Mouse (Mus musculus): ENCODE data around the gene Rragc.
A peak's percentile ranks its signal among the peaks of the same experiment; 100 is the strongest.

Rragc gene

DNA sequence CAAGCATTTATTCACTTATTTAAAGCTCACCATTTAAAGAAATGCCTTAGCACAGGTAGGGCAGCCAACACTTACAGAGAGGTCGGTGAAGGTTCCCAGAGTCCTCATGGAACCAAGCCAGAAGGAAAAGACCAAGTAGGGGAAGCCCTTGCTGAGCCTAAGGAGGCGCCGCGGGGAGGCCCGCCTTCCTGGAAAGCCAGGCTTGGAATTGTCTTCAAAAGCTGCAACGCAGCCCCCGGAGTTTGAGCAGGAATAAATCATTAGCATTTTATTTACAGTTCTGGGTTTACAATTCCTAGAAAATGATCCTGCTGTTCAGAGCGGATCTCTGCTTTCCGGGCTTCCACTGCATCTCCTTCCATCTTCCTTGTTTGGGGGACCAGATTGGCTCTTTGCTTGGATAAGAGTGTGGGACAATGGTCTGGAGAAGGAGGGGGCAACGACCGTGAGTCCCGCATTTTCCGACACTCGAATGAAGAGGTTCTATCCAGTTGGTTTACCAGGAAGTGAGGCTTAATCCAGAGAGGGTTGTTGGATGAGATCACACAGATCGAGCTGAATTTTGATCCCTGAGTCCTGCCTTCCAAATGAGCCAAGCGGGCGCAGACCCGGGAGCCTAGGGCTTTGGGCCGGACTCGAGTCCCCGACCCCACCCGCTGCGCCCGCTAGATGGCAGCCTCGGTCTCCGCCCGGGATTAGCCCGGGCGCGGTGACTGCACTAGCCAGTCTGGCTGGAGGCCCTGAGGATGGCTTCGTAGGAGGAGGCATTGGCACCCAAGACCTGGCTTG is 39.7 kb downstream of the Rragc start:
- DNase-seq: peak; percentile 76

DNA sequence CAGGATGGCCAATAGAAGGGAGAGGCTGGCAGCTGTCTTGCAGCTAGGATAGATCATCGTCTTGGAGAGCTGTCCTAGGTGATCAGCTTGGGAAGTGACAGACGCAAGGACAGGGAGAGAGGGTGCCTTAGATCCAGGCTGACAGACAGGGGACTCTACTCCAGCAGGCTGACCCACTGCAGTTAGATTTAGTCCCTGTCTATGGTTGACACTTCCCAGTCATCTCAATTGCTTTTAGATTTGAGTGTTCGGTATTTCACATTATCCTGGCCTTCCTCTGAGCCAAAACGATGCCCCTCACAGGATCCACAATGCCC is 40.2 kb downstream of the Rragc start:
- DNase-seq: no peak

GRCm38 (mm10) chr4:123957891-123958290 is 40.6 kb downstream of the Rragc start:
- no peak for DNase-seq

DNA sequence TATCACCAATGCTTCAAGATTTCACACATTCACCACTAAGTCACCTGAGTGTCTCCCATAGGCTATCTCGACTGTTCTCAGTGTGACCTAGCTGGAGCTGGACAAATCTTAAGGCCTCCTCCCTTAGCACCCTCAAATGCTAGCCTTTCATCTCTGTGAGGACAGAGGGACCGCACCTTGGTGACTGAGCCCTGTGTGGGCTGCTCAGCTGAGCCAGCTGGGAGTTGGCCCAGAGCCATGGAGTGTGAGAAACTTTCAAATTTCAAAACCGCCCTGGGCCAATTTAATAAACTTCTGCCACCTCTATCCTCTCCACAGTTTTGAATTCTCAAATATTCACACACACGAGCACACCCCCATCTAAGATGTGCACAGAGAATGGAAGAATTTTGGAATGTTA is 43.7 kb downstream of the Rragc start:
- DNase-seq: no peak

DNA sequence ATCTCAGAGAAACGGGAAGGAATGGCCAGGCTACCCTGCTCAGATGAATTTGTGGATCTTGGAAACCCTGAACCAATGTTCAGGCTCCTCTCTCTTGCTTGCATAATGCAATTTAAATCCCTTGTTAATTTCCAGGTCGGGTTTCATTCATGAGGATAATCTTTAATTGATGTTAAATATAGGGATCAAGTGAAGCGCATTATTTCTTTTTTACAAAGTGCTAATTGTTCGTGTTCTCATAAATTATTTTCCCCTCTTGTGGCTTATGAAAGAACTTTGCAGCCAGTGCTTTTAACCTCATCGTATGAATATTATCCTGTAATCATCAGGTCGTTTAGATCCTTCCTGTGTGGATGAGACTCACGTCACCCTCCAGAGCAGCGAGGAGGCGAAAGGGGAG is 45.5 kb downstream of the Rragc start:
- DNase-seq: no peak

DNA sequence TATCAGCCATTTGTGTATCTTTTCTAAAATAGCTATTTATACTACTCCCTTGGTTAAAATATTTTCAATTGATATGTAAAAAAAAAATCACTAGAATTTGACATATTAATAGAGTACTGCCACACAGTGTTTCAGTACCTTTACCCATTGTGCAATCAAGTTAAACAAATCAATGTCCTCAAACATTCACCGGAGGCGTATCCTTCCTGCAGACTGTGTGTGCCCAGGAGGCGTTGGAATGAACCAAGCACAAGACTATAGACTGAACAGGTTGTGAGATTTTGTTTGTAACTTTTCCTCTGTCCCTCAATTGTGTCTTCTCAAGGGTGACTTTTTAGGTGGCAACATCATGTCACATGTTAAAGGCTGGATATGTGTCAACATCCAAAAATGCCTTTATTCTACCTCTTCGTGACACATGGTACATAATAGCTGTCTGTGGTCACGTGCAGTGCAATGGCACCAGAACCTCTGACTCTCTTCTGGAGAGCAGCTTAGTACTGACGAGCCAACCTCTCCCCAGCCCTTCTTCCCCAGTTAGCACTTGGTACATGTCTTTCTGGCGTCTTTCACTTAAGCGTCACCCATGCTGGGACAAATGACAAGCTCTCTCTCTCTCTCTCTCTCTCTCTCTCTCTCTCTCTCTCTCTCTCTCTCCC is 51.5 kb downstream of the Rragc start:
- DNase-seq: no peak

DNA sequence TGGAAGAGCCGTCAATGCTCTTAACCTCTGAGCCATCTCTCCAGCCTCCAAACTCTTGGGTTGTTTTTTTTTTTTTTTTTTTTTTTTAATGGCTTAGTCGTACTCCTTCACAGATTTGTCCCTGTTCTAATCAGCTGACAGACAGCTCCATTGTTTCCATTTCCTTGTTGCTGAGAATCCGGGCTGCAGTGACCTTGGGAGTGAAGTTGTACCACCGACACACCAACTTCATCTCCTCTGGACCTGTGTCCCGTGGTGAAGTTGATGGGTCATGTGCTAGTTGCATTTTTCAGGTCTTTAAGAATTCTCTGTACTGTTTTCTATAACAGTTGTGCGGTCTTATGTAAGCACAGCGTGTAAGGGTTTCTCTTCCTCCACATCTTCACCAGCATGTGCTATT is 52.2 kb downstream of the Rragc start:
- DNase-seq: no peak

GRCm38 (mm10) chr4:123971059-123971458 is 53.8 kb downstream of the Rragc start:
- no peak for DNase-seq

DNA sequence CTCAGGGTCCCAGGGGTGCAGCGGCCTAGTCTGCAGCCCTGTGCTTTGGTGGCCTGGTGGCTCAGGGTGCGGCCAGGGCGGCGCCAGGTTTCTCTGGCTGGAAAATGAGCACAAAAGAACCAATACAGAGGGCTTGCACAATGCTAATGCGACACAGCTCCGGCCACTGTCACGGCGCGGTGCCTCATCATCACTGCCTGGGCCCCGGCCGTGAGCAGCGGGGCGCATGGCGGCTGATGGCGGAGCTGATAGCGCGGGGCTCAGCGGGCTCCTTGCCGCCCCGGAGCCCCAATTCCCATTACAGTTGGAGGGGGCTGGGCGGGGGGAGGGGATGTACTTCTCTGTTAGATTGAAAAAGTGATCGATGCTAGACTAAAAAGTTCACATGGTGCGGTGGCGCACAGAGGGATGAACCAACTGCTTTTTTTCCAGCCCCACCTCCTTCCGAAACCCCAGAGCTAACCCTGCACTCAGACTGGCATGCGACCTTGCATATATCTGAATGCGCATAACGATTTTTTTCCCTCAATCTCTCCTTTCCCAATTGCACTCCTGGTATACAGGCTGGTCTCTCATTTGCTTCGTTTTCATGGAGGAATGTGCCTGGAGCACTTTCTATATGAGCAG is 55.3 kb downstream of the Rragc start:
- no peak for DNase-seq

DNA sequence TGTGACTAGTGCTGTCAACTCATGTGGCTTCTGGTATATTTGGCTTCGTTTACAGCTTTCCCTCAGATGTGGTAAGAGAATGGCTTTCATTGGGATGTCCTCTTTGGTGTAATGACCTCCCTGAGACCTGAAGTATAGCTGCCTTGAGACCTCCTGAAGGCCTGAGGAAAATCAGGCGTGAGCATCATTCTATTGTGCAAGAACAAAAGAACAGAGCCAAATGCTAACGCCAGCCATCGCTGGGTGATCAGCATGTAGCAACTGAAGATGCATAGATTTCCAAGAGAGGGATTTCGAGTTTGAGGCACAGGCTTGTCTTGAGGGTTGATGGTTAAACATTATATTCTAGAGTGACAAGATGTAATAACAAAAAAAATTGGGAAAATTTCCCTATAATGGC is 64.9 kb downstream of the Rragc start:
- no peak for DNase-seq
